Mouse (Mus musculus): ENCODE measurements around the gene I830077J02Rik. TPM values are rescaled to one million over a fixed set of nuclear protein-coding genes. Genes with fewer than 3 reads are reported as not detected.

Gene I830077J02Rik
- polyA plus RNA-seq, 1 experiment: 72.9 TPM

GRCm38 (mm10) chr3:105915281-105915680, 17.2 kb downstream of the I830077J02Rik start:
- H3K4me1 ChIP-seq (ENCODE audit: control insufficient read depth, insufficient read depth, low read length): peaks cover 8% of the 10 kb centered on the region
- no peak overlapping the region for H3K4me3 ChIP-seq (replicated peaks; ENCODE audit: control insufficient read depth, low read depth, low read length)
- WGBS: 60% methylated on average over 1 of the region's 1 CpGs
- peak overlapping the region; percentile 29; the same call in 1 of the 2 replicates for H3K27ac ChIP-seq (ENCODE audit: control insufficient read depth, insufficient read depth, low read depth, low read length, poor library complexity)
- TF ChIP-seq POLR2A (IDR thresholded peaks at IDR 0.05; ENCODE audit: borderline replicate concordance, control insufficient read depth, low read depth, low read length): no peak
- no peak for TF ChIP-seq CTCF (IDR thresholded peaks at IDR 0.05; ENCODE audit: control insufficient read depth, insufficient read depth, low read length)

- TF ChIP-seq CTCF (IDR thresholded peaks at IDR 0.05; ENCODE audit: control insufficient read depth, insufficient read depth, low read length): no peak
- no peak for TF ChIP-seq POLR2A (IDR thresholded peaks at IDR 0.05; ENCODE audit: borderline replicate concordance, control insufficient read depth, low read depth, low read length)
- Histone ChIP-seq H3K4me3 (replicated peaks; ENCODE audit: control insufficient read depth, low read depth, low read length) (peak overlapping the region; percentile 5), H3K4me1 (ENCODE audit: control insufficient read depth, insufficient read depth, low read length) (peaks cover 8% of the 10 kb centered on the region), H3K27ac (ENCODE audit: control insufficient read depth, insufficient read depth, low read depth, low read length, poor library complexity) (peak overlapping the region; percentile 55)
- 15% methylated on average over 10 of the region's 10 CpGs for WGBS
Measured at GRCm38 (mm10) chr3:105913839-105914681, 18.4 kb downstream of the I830077J02Rik start.

- Histone ChIP-seq H3K4me1 (ENCODE audit: control insufficient read depth, insufficient read depth, low read length) (peaks cover 9% of the 10 kb centered on the region), H3K4me3 (replicated peaks; ENCODE audit: control insufficient read depth, low read depth, low read length) (no peak overlapping the region), H3K27ac (ENCODE audit: control insufficient read depth, insufficient read depth, low read depth, low read length, poor library complexity) (no peak overlapping the region)
- TF ChIP-seq CTCF (IDR thresholded peaks at IDR 0.05; ENCODE audit: control insufficient read depth, insufficient read depth, low read length): no peak
- TF ChIP-seq POLR2A (IDR thresholded peaks at IDR 0.05; ENCODE audit: borderline replicate concordance, control insufficient read depth, low read depth, low read length): no peak
- WGBS: 53% methylated on average over 9 of the region's 9 CpGs
Measured at GRCm38 (mm10) chr3:105912097-105912880, 20.2 kb downstream of the I830077J02Rik start.

- H3K27ac ChIP-seq (ENCODE audit: control insufficient read depth, insufficient read depth, low read depth, low read length, poor library complexity): peak overlapping the region; percentile 53
- H3K4me3 ChIP-seq (replicated peaks; ENCODE audit: control insufficient read depth, low read depth, low read length): peak overlapping the region; percentile 36
- peaks cover 6% of the 10 kb centered on the region for H3K4me1 ChIP-seq (ENCODE audit: control insufficient read depth, insufficient read depth, low read length)
- TF ChIP-seq CTCF (IDR thresholded peaks at IDR 0.05; ENCODE audit: control insufficient read depth, insufficient read depth, low read length): no peak
- no peak for TF ChIP-seq POLR2A (IDR thresholded peaks at IDR 0.05; ENCODE audit: borderline replicate concordance, control insufficient read depth, low read depth, low read length)
- 8% methylated on average over 11 of the region's 11 CpGs for WGBS
Measured at GRCm38 (mm10) chr3:105910519-105911190, 21.8 kb downstream of the I830077J02Rik start.

GRCm38 (mm10) chr3:105908976-105909375, 23.5 kb downstream of the I830077J02Rik start:
- 72% methylated on average over 4 of the region's 4 CpGs for WGBS
- peaks cover 9% of the 10 kb centered on the region for H3K4me1 ChIP-seq (ENCODE audit: control insufficient read depth, insufficient read depth, low read length)
- H3K4me3 ChIP-seq (replicated peaks; ENCODE audit: control insufficient read depth, low read depth, low read length): no peak overlapping the region
- no peak overlapping the region for H3K27ac ChIP-seq (ENCODE audit: control insufficient read depth, insufficient read depth, low read depth, low read length, poor library complexity)
- no peak for TF ChIP-seq POLR2A (IDR thresholded peaks at IDR 0.05; ENCODE audit: borderline replicate concordance, control insufficient read depth, low read depth, low read length)
- TF ChIP-seq CTCF (IDR thresholded peaks at IDR 0.05; ENCODE audit: control insufficient read depth, insufficient read depth, low read length): no peak

GRCm38 (mm10) chr3:105907956-105908655, 24.4 kb downstream of the I830077J02Rik start:
- peaks cover 8% of the 10 kb centered on the region for H3K4me1 ChIP-seq (ENCODE audit: control insufficient read depth, insufficient read depth, low read length)
- no peak overlapping the region for H3K27ac ChIP-seq (ENCODE audit: control insufficient read depth, insufficient read depth, low read depth, low read length, poor library complexity)
- no peak for TF ChIP-seq POLR2A (IDR thresholded peaks at IDR 0.05; ENCODE audit: borderline replicate concordance, control insufficient read depth, low read depth, low read length)
- no peak for TF ChIP-seq CTCF (IDR thresholded peaks at IDR 0.05; ENCODE audit: control insufficient read depth, insufficient read depth, low read length)
- WGBS: 57% methylated on average over 9 of the region's 9 CpGs
- H3K4me3 ChIP-seq (replicated peaks; ENCODE audit: control insufficient read depth, low read depth, low read length): no peak overlapping the region

GRCm38 (mm10) chr3:105904721-105905120, 27.7 kb downstream of the I830077J02Rik start:
- Histone ChIP-seq H3K27ac (ENCODE audit: control insufficient read depth, insufficient read depth, low read depth, low read length, poor library complexity) (peak overlapping the region; percentile 46), H3K4me3 (replicated peaks; ENCODE audit: control insufficient read depth, low read depth, low read length) (peak overlapping the region; percentile 22), H3K4me1 (ENCODE audit: control insufficient read depth, insufficient read depth, low read length) (peaks cover 4% of the 10 kb centered on the region)
- 82% methylated on average over 9 of the region's 9 CpGs for WGBS
- TF ChIP-seq POLR2A (IDR thresholded peaks at IDR 0.05; ENCODE audit: borderline replicate concordance, control insufficient read depth, low read depth, low read length) (no peak), CTCF (IDR thresholded peaks at IDR 0.05; ENCODE audit: control insufficient read depth, insufficient read depth, low read length) (no peak)
